Mouse (Mus musculus) spleen, postnatal 14 days (tissue): ENCODE data around the gene Defa21.
"Not testable (repeated sequence)": the region's sequence is repeated elsewhere in the genome, so short reads cannot be mapped to it uniquely, and the experiment has no call there.

Experiments
- DNase-seq, 2 experiments: peaks; one replicate each; pipeline ENCODE4 v3.0.0; 2021 to 2022; ENCODE audit warnings: low spot score in 2 of 2

Defa21 gene

GRCm38 (mm10) chr8:21025245-21025644 is at the start of gene Defa21:
Defa21 (plus strand) TSS chr8:21025545.
- not testable (repeated sequence) for DNase-seq

- DNase-seq = no peak
Measured at GRCm38 (mm10) chr8:20979846-20980245, 45.5 kb upstream of the Defa21 start.

GRCm38 (mm10) chr8:20994042-20994441 is 31.3 kb upstream of the Defa21 start:
- DNase-seq = not testable (repeated sequence)

- no peak for DNase-seq
Measured at GRCm38 (mm10) chr8:20996776-20997175, 28.6 kb upstream of the Defa21 start.

- no peak for DNase-seq
Measured at GRCm38 (mm10) chr8:20997291-20997690, 28.1 kb upstream of the Defa21 start.

GRCm38 (mm10) chr8:21001171-21001570 is 24.2 kb upstream of the Defa21 start:
- DNase-seq = no peak

- DNase-seq = no peak
Measured at GRCm38 (mm10) chr8:21006801-21007200, 18.5 kb upstream of the Defa21 start.

GRCm38 (mm10) chr8:21008578-21008977 is 16.8 kb upstream of the Defa21 start:
- not testable (repeated sequence) for DNase-seq

- DNase-seq = not testable (repeated sequence)
Measured at GRCm38 (mm10) chr8:21010548-21010947, 14.8 kb upstream of the Defa21 start.

- not testable (repeated sequence) for DNase-seq
Measured at GRCm38 (mm10) chr8:21054747-21055146, 29.4 kb downstream of the Defa21 start, which contains the start of gene Defa23. Defa23 (plus strand) TSS chr8:21055047.

GRCm38 (mm10) chr8:21064738-21065137 is 39.4 kb downstream of the Defa21 start, which contains the start of gene Defa35:
Defa35 (plus strand) TSS chr8:21065038.
- not testable (repeated sequence) for DNase-seq
